Mouse (Mus musculus) brain, embryonic 14.5 days (tissue): ENCODE measurements at regions not wholly inside any gene's neighbourhood (a gene's known extent, or its start where the extent isn't known, plus 50 kb on each side); places are given as distances from the start of the nearest gene placed in this dataset.

Source experiments
- CTCF ChIP-seq: fragments of 200-500 bp; IDR thresholded peaks from 2 replicates; pipeline ENCODE4 v1.5.1; 2012; ENCODE audit warnings: inconsistent platforms, mild to moderate bottlenecking, moderate library complexity, borderline replicate concordance; ENCODE audit not compliant: insufficient read depth, insufficient read length; ENCODE audit errors: extremely low read depth
- POLR2A ChIP-seq: fragments of 200-500 bp; IDR thresholded peaks from 2 replicates; pipeline ENCODE4 v1.6.1; 2012; ENCODE audit warnings: mild to moderate bottlenecking, inconsistent platforms, borderline replicate concordance; ENCODE audit not compliant: poor library complexity, insufficient read depth, insufficient read length, severe bottlenecking; ENCODE audit errors: extremely low read depth

- TF ChIP-seq CTCF: no peak
- TF ChIP-seq POLR2A: no peak
These were observed 1295.3 kb downstream of the Fstl5 start for GRCm38 (mm10) chr3:77369365-77369764.
